Mouse (Mus musculus) layer of hippocampus, adult 18-20 months (tissue): Measurements from ENCODE around the gene Ly9. TPM values are rescaled to one million over a fixed set of nuclear protein-coding genes. Genes with fewer than 3 reads are reported as not detected.
A peak's percentile ranks its signal among the peaks of the same experiment; 100 is the strongest.

Experiments used
- DNase-seq, 2 experiments: peaks; one replicate each; pipeline ENCODE4 v3.0.0; 2022; ENCODE audit warnings: low spot score in 2 of 2
- total RNA-seq, 2 experiments: library from RNA; stranded (reverse); gene quantifications; 2 replicates each; pipeline ENCODE4 v1.2.3; 2021

Gene Ly9
- total RNA-seq, 2 experiments from 2014 or later = 0.15 to 0.20 TPM

- DNase-seq = no peak
Observed at GRCm38 (mm10) chr1:171604686-171605085, 2.5 kb downstream of the Ly9 start.

- DNase-seq = no peak
Observed at GRCm38 (mm10) chr1:171584584-171584983, 22.6 kb downstream of the Ly9 start.

- no peak for DNase-seq
Observed at GRCm38 (mm10) chr1:171577168-171577567, 30.0 kb downstream of the Ly9 start.

- peak in 1 of 2 experiments; percentile 11 for DNase-seq
Observed at GRCm38 (mm10) chr1:171568436-171568835, 38.8 kb downstream of the Ly9 start.

- peak in 1 of 2 experiments; percentile 41 for DNase-seq
Observed at GRCm38 (mm10) chr1:171566777-171567176, 40.4 kb downstream of the Ly9 start.

- no peak for DNase-seq
Observed at GRCm38 (mm10) chr1:171565888-171566287, 41.3 kb downstream of the Ly9 start.

GRCm38 (mm10) chr1:171564247-171564646, 43.0 kb downstream of the Ly9 start:
- no peak for DNase-seq

- DNase-seq = no peak
Observed at GRCm38 (mm10) chr1:171563042-171563441, 44.2 kb downstream of the Ly9 start.

- no peak for DNase-seq
Observed at GRCm38 (mm10) chr1:171561639-171562225, 45.5 kb downstream of the Ly9 start.

GRCm38 (mm10) chr1:171561200-171561599, 46.0 kb downstream of the Ly9 start:
- no peak for DNase-seq

GRCm38 (mm10) chr1:171560262-171560661, 46.9 kb downstream of the Ly9 start:
- DNase-seq = no peak

- DNase-seq = no peak
Observed at GRCm38 (mm10) chr1:171558898-171559297, 48.3 kb downstream of the Ly9 start, which contains the start of gene Cd244a. TSS of gene Cd244a (plus strand) at chr1:171559193.

- no peak for DNase-seq
Observed at GRCm38 (mm10) chr1:171558407-171558806, 48.8 kb downstream of the Ly9 start.

- DNase-seq = no peak
Observed at GRCm38 (mm10) chr1:171556366-171556765, 50.8 kb downstream of the Ly9 start.

- DNase-seq = no peak
Observed at GRCm38 (mm10) chr1:171553359-171554341, 53.6 kb downstream of the Ly9 start.

GRCm38 (mm10) chr1:171552230-171552629, 55.0 kb downstream of the Ly9 start:
- no peak for DNase-seq

GRCm38 (mm10) chr1:171551326-171551725, 55.9 kb downstream of the Ly9 start:
- DNase-seq = no peak

- no peak for DNase-seq
Observed at GRCm38 (mm10) chr1:171540694-171541093, 66.5 kb downstream of the Ly9 start.
